Mouse (Mus musculus): Measurements from ENCODE around the gene Ccdc34. TPM values are rescaled to one million over a fixed set of nuclear protein-coding genes. Genes with fewer than 3 reads are reported as not detected.

Gene Ccdc34
- polyA plus RNA-seq, 1 experiment from 2014 or later = 49.5 TPM

- Histone ChIP-seq H3K4me2 (no peak overlapping the region), H3K4me3 (replicated peaks) (no peak overlapping the region), H3K27me3 (no peaks in the 10 kb centered on the region), H3K9me3 (replicated peaks) (no peaks in the 10 kb centered on the region), H3K36me3 (no peaks in the 10 kb centered on the region), H3K9ac (no peak overlapping the region), H3K27ac (peak overlapping the region; percentile 95), H3K4me1 (peaks cover 74% of the 10 kb centered on the region)
- ATAC-seq (replicated peaks; ENCODE audit: low FRiP score) = no peak
- WGBS = 49% methylated on average over 4 of the region's 4 CpGs
These were observed 171.2 kb downstream of the Ccdc34 start for GRCm38 (mm10) chr2:110188696-110189397.

DNA sequence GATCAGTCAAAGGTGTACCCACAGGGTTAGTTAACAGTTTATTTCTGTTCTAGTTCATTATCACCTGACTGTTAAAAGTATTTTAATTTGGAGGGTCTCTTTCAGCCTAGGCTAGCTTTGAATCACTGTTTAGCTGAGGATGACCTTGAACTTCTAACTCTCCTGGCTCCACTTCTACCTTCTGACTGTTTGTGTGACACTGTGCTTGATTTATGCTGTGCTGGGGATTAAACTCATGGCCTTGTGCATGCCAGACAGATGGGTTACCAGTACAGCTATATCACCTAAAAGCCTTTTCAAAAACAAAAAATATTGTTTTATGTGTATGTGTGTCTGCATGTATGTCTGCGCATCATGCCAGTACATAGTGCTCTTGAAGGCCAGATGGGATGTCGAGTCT, 172.8 kb downstream of the Ccdc34 start:
- no peaks in the 10 kb centered on the region for H3K27me3 ChIP-seq
- no peak overlapping the region for H3K4me2 ChIP-seq
- no peak overlapping the region for H3K9ac ChIP-seq
- H3K36me3 ChIP-seq = no peaks in the 10 kb centered on the region
- H3K4me3 ChIP-seq (replicated peaks) = no peak overlapping the region
- no peaks in the 10 kb centered on the region for H3K9me3 ChIP-seq (replicated peaks)
- WGBS = 90% methylated on average over 2 of the region's 2 CpGs
- no peak for ATAC-seq (replicated peaks; ENCODE audit: low FRiP score)
- H3K27ac ChIP-seq = peak overlapping the region; percentile 95
- H3K4me1 ChIP-seq = peaks cover 72% of the 10 kb centered on the region

DNA sequence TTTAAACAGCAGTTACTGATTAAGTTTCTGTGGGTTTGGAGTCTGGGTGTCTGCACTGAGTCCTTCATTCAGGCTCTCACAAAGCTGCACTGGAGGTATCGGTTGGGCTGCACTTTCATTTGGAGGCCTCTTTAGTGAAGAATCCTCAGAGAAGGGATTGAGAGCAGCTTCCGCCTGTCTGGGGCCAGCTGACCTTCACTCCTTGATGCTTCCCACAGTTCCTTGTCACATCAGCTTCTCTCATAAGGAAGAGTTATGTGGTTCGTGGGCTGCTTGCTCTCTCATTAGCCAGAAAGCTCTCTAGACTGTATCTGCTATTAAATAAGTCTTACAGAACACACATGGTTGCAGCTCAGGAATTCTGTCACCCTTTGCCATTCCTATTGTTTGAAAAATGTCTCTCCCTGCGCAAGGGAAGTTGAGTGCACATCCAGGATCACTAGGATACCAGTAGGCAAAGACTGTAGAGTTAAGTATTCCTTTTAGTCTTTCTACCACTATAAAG, 173.6 kb downstream of the Ccdc34 start:
- Histone ChIP-seq H3K4me2 (0 out of 2 replicates have a peak overlapping the region, but pooled peaks have one; percentile 50), H3K27me3 (no peaks in the 10 kb centered on the region), H3K9me3 (replicated peaks) (no peaks in the 10 kb centered on the region), H3K4me1 (peaks cover 70% of the 10 kb centered on the region), H3K9ac (no peak overlapping the region), H3K4me3 (replicated peaks) (no peak overlapping the region), H3K27ac (peak overlapping the region; percentile 95), H3K36me3 (no peaks in the 10 kb centered on the region)
- no peak for ATAC-seq (replicated peaks; ENCODE audit: low FRiP score)
- 17% methylated on average over 4 of the region's 4 CpGs for WGBS

GRCm38 (mm10) chr2:110191965-110192701, 174.5 kb downstream of the Ccdc34 start:
- H3K9ac ChIP-seq = no peak overlapping the region
- no peaks in the 10 kb centered on the region for H3K36me3 ChIP-seq
- ATAC-seq (replicated peaks; ENCODE audit: low FRiP score) = peak; percentile 82
- peak overlapping the region; percentile 12 for H3K4me3 ChIP-seq (replicated peaks)
- peaks cover 65% of the 10 kb centered on the region for H3K4me1 ChIP-seq
- 7% methylated on average over 15 of the region's 15 CpGs for WGBS
- no peaks in the 10 kb centered on the region for H3K27me3 ChIP-seq
- peak overlapping the region; percentile 50 for H3K4me2 ChIP-seq
- H3K27ac ChIP-seq = peak overlapping the region; percentile 95
- no peaks in the 10 kb centered on the region for H3K9me3 ChIP-seq (replicated peaks)

DNA sequence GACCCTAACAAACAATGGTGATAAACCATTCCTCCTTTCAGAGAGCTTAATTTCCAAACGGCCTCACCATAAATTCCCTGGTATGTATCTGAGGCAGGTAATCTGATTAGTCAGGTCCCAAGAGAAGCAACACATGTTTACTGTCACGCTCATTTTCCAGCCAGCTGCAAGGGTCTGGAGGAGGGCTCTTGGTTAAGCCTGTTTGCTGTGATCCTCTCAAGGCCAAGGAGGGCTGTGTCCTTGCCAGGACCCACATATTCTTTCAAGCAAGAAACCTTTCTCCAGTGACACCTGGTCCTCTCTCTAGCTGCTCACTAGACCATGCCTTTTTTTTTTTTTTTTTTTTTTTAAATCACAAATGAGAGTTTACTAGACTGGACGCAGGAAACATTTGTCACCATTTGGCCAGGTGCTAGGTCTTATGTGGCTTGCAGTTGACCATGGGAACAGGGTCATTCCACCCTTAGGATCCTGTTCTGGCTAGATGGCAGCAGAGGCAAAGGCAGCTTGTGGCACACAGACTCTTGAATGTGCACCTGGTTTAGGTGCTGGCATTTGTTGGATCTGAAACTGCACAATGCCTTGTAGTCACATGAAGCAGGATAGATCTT, 175.2 kb downstream of the Ccdc34 start:
- H3K27me3 ChIP-seq = no peaks in the 10 kb centered on the region
- H3K9ac ChIP-seq = no peak overlapping the region
- no peaks in the 10 kb centered on the region for H3K36me3 ChIP-seq
- 11% methylated on average over 3 of the region's 3 CpGs for WGBS
- peaks cover 60% of the 10 kb centered on the region for H3K4me1 ChIP-seq
- H3K9me3 ChIP-seq (replicated peaks) = no peaks in the 10 kb centered on the region
- peak overlapping the region; percentile 12; the same call in 1 of the 2 replicates for H3K4me3 ChIP-seq (replicated peaks)
- peak; percentile 86 for ATAC-seq (replicated peaks; ENCODE audit: low FRiP score)
- peak overlapping the region; percentile 95 for H3K27ac ChIP-seq
- H3K4me2 ChIP-seq = peak overlapping the region; percentile 50

GRCm38 (mm10) chr2:110196551-110196950, 178.9 kb downstream of the Ccdc34 start:
- Histone ChIP-seq H3K9ac (no peak overlapping the region), H3K4me1 (peaks cover 23% of the 10 kb centered on the region), H3K9me3 (replicated peaks) (no peaks in the 10 kb centered on the region), H3K4me2 (no peak overlapping the region), H3K4me3 (replicated peaks) (no peak overlapping the region), H3K27me3 (no peaks in the 10 kb centered on the region), H3K27ac (0 out of 2 replicates have a peak overlapping the region, but pooled peaks have one; percentile 51), H3K36me3 (no peaks in the 10 kb centered on the region)
- no peak for ATAC-seq (replicated peaks; ENCODE audit: low FRiP score)
- WGBS = 63% methylated on average over 2 of the region's 2 CpGs

DNA sequence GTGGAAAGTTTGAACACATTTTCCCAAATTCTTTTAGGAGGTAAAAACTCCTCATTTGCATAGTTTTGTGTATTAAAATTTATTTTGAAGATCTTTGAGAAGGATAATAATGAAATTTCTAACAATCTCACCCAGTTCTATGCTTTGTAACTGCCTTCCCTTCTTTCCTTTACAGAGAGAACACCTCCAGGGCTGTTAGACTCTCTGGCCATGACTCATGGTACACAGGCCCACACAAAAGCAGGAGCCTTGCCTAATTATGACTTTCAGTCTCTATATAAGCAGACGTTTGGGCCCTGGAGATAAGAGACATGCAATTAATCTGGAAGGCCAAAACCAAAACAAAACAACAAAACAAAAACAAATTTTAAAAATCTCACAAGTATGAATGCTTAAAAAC, 182.0 kb downstream of the Ccdc34 start:
- no peak overlapping the region for H3K4me3 ChIP-seq (replicated peaks)
- WGBS = 50% methylated on average over 1 of the region's 1 CpGs
- no peak overlapping the region for H3K4me2 ChIP-seq
- ATAC-seq (replicated peaks; ENCODE audit: low FRiP score) = no peak
- no peaks in the 10 kb centered on the region for H3K9me3 ChIP-seq (replicated peaks)
- H3K27ac ChIP-seq = no peak overlapping the region
- peaks cover 8% of the 10 kb centered on the region for H3K4me1 ChIP-seq
- no peak overlapping the region for H3K9ac ChIP-seq
- H3K27me3 ChIP-seq = no peaks in the 10 kb centered on the region
- no peaks in the 10 kb centered on the region for H3K36me3 ChIP-seq

GRCm38 (mm10) chr2:110201770-110202169, 184.2 kb downstream of the Ccdc34 start:
- Histone ChIP-seq H3K4me1 (peaks cover 9% of the 10 kb centered on the region), H3K36me3 (no peaks in the 10 kb centered on the region), H3K9me3 (replicated peaks) (no peaks in the 10 kb centered on the region), H3K4me2 (no peak overlapping the region), H3K9ac (no peak overlapping the region), H3K27me3 (no peaks in the 10 kb centered on the region), H3K4me3 (replicated peaks) (no peak overlapping the region), H3K27ac (no peak overlapping the region)
- ATAC-seq (replicated peaks; ENCODE audit: low FRiP score) = no peak
- WGBS = 66% methylated on average over 4 of the region's 4 CpGs

- H3K36me3 ChIP-seq = no peaks in the 10 kb centered on the region
- H3K27ac ChIP-seq = no peak overlapping the region
- no peaks in the 10 kb centered on the region for H3K27me3 ChIP-seq
- no peak overlapping the region for H3K4me2 ChIP-seq
- ATAC-seq (replicated peaks; ENCODE audit: low FRiP score) = no peak
- 68% methylated on average over 13 of the region's 13 CpGs for WGBS
- H3K9ac ChIP-seq = no peak overlapping the region
- H3K9me3 ChIP-seq (replicated peaks) = no peaks in the 10 kb centered on the region
- peaks cover 8% of the 10 kb centered on the region for H3K4me1 ChIP-seq
- no peak overlapping the region for H3K4me3 ChIP-seq (replicated peaks)
These were observed 185.3 kb downstream of the Ccdc34 start for GRCm38 (mm10) chr2:110202716-110203497.

DNA sequence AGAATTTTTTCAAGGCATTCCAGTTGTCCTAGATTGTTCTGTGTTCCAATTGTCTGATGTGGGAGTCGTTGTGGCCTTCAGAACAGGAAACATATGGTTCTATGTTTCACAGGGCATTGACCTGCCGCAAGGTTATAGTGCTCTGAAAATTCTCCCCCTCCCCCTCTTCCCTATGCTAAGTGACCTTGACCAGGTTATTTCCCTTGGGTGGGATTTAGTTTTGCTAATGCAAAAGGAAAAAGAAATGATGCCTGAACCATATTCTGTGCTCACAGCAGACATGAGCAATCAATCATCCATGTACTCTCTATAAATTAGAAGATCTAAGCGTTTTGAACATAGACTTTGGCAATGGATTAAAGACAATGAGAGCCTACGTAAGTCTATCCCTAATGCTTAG, 186.6 kb downstream of the Ccdc34 start:
- H3K27me3 ChIP-seq = no peaks in the 10 kb centered on the region
- H3K9me3 ChIP-seq (replicated peaks) = no peaks in the 10 kb centered on the region
- 47% methylated on average over 4 of the region's 4 CpGs for WGBS
- no peak overlapping the region for H3K4me3 ChIP-seq (replicated peaks)
- H3K4me1 ChIP-seq = peaks cover 8% of the 10 kb centered on the region
- H3K9ac ChIP-seq = no peak overlapping the region
- no peaks in the 10 kb centered on the region for H3K36me3 ChIP-seq
- peak overlapping the region; percentile 72; the same call in 1 of the 2 replicates for H3K27ac ChIP-seq
- 0 out of 2 replicates have a peak, but pooled peaks have one; percentile 31 for ATAC-seq (replicated peaks; ENCODE audit: low FRiP score)
- no peak overlapping the region for H3K4me2 ChIP-seq

DNA sequence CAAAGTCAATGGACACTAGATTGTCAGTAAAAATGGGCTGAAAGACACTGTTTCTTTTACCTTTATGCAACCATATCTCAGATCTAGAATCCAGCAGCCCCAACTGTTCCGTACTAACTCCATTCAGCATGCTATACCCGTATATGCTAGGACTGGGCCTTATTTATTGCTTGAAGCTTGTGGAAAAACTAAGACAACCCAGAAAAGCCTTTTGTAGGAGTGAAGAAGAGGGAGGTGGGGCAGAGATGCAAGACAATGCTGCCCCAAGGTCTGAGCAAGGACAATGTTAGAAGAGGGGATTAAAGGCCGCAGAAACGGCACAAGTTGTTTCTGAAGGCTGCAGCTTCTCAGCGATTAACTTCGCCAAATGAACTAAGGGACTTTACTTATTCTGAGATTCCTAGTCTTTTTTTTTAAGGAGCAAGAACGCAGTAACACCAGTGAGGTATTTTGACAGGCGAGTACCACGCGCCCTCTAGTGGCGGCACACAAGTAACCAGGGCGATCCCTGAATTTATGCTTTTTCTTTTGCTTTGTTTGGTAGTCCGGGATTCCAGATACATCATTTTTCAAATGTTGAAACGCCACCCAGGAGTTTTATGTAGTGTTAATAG, 187.2 kb downstream of the Ccdc34 start:
- H3K4me2 ChIP-seq = peak overlapping the region; percentile 42
- peak overlapping the region; percentile 72 for H3K27ac ChIP-seq
- no peak overlapping the region for H3K9ac ChIP-seq
- H3K9me3 ChIP-seq (replicated peaks) = no peaks in the 10 kb centered on the region
- no peak overlapping the region for H3K4me3 ChIP-seq (replicated peaks)
- H3K4me1 ChIP-seq = peaks cover 8% of the 10 kb centered on the region
- H3K27me3 ChIP-seq = no peaks in the 10 kb centered on the region
- WGBS = 9% methylated on average over 14 of the region's 14 CpGs
- ATAC-seq (replicated peaks; ENCODE audit: low FRiP score) = 0 out of 2 replicates have a peak, but pooled peaks have one; percentile 56
- H3K36me3 ChIP-seq = no peaks in the 10 kb centered on the region

Measured in kidney, embryonic 15.5 days (tissue).